Mouse (Mus musculus) left cerebral cortex, adult 2 months (tissue): ENCODE measurements around the gene Mcm10. TPM values are rescaled to one million over a fixed set of nuclear protein-coding genes. Genes with fewer than 3 reads are reported as not detected.

Experiments
- DNase-seq, 2 experiments: peaks; one replicate each; pipeline ENCODE4 v3.0.0; 2021 to 2022; ENCODE audit warnings: low spot score in 2 of 2, mixed read lengths in 1 of 2; ENCODE audit errors: extremely low spot score in 1 of 2
- H3K27ac ChIP-seq: fragments of 200-600 bp; 2 replicates; pipeline ENCODE4 v1.8.1; 2022
- H3K4me3 ChIP-seq: fragments of 200-600 bp; 2 replicates; pipeline ENCODE4 v1.8.1; 2022
- CTCF ChIP-seq: fragments of 200-600 bp; IDR thresholded peaks from 2 replicates; pipeline ENCODE4 v1.8.1; 2022; ENCODE audit warnings: antibody characterized with exemption, mild to moderate bottlenecking, moderate library complexity
- intact Hi-C: fragments of 180-260 bp; cut with DNase I; formaldehyde crosslinking; loops from one replicate; pipeline ENCODE4 v1.15.1; 2025
- total RNA-seq, 2 experiments: library from RNA; stranded (reverse); gene quantifications; 2 replicates each; pipeline ENCODE4 v1.2.3; 2021

Gene Mcm10
- total RNA-seq, 2 experiments from 2014 or later: 0.72 to 1.2 TPM

DNA sequence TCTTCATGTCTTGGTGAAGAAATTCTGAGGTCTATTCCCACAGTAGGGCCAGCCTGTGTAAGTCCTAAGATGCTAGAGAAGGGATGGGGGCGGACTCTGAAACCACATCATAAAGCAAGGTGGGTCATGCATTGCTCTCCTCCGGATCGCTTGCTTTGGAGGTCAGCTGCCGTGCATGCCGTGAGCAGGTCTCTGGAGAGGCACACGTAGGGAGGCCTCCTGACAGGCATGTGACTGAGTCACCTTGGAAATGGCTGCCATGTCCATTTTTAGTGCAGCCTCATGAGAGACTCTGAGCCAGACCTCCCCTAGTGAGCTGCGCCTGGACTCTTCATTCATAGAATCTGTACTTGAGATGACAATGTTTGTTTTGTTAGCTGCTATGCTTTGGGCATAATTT lies 15.5 kb upstream of the Mcm10 start:
- TF ChIP-seq CTCF: no peak
- intact Hi-C loops: no loop called here
- no peak for DNase-seq
- no peak overlapping the region for H3K4me3 ChIP-seq
- no peak overlapping the region for H3K27ac ChIP-seq

DNA sequence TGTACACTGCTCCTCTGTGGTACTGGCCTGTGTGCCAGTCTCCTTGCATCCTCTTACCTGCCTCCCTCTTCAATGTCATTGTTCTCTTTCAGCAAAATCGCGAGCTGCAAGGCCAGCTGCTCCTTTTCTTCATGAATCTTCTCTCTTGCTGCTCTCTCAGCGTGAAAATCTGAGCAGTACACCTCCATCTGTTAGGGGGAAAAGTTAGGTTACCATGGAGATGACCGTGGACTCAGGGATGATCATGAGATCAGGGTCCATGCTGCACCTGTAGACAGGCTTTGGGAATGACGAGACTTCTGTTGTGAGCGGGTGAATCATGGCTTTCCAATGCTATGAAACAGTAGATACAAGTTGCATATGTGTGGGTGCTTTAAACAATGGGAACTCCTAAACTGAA lies 14.5 kb upstream of the Mcm10 start:
- intact Hi-C loops: no loop called here
- no peak overlapping the region for H3K27ac ChIP-seq
- DNase-seq: no peak
- no peak for TF ChIP-seq CTCF
- no peak overlapping the region for H3K4me3 ChIP-seq

DNA sequence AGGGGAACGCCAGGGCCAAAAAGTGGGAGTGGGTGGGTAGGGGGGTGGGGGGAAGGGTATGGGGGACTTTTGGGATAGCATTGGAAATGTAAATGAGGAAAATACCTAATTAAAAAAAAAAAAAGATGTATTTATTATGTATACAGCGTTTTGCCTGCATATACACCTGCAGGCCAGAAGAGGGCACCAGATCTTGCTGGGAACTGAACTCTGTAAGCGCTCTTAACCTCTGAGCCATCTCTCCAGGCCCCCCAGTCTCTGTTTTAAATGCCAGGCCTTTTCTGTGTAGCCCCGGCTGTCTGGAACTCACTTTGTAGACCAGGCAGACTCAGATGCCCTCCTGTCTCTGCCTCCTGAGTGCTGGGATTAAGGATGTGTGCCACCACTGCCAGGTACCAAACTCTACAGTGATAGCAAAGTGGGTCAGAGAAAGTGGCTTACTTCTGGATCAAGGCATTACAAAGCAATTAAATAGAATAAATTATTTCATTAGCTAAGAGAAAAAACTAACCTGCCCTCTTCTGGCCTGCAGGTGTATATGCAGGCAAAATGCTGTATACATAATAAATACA lies 12.7 kb upstream of the Mcm10 start:
- Histone ChIP-seq H3K4me3 (no peak overlapping the region), H3K27ac (no peak overlapping the region)
- DNase-seq: no peak
- intact Hi-C loops: no loop called here
- no peak; the same call in none of the 2 replicates for TF ChIP-seq CTCF

DNA sequence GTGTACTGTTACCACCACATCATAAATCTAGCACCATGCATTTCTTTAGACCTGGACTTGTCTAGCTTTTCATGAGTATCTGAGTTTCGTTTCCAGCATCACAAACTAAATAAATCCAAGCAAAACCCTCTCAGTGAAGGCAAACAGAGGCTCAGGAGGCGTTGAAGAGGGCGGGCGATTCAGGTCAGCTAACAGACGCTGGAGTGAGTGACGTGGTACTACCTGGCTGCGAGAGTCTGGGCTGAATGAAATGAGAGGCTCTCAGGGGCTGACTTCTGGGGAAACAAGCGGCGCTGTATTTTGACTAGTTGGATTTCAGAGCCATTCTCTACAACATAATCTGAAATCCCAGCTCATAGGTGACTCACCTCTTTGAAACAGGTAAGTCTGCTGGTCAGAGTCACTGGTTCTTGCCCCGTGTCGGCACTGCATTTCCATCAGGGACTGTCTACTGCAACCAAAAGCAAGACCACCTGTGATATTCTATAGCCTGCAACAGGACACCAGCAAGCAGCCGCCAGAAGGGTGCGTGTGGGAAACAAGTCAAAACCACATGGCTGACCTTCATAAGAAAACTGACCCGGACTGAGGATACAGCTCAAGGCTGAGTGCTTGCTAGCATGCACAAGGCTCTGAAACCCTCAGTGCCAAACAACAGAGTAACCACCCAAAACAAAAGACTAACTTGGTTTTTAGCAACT lies 11.3 kb upstream of the Mcm10 start:
- intact Hi-C loops: no loop called here
- DNase-seq: no peak
- Histone ChIP-seq H3K27ac (no peak overlapping the region), H3K4me3 (no peak overlapping the region)
- TF ChIP-seq CTCF: no peak

DNA sequence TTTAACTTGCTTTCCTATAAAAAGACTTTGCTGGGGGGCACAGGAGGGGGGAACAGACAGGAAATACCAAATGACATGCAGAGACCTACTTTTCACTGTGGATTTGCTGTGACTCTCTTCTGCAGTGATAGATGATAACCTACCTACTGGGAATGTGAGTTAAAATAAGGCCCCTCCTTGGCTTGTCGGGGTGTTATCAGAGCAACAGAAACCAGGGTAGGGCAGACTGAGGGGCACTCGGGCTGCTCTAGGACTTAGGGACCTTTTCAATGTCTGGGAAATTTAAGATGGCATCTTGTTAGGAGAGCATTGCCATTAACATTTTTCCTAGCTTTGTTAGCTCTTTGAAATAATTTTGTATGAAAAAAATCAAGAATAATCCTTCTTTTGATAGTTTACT lies 10.7 kb upstream of the Mcm10 start:
- Histone ChIP-seq H3K27ac (no peak overlapping the region), H3K4me3 (no peak overlapping the region)
- intact Hi-C loops: no loop called here
- no peak for DNase-seq
- TF ChIP-seq CTCF: no peak

DNA sequence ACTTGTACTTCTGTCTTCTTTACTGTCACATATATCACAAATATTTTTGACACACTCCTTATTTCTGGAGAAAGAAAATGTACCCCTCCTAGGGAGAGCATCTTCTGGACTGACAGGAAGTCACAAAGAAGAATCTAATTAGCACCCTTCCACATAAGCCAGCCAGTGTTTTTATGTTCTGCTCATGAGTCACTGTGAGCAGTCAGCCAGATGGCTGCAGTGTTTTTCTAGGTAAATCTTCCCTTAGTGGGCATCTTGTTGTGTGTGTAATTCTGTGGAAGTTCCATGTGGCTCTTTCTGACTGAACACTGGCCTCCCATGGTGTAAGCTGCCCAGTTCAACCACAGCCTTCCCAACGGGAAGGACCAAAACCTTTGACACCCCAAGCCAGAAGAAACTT lies 7.1 kb upstream of the Mcm10 start:
- intact Hi-C loops: no loop called here
- Histone ChIP-seq H3K4me3 (no peak overlapping the region), H3K27ac (peak overlapping the region; percentile 32; the same call in 1 of the 2 replicates)
- TF ChIP-seq CTCF: no peak
- peak in 1 of 2 experiments; percentile 46 for DNase-seq

DNA sequence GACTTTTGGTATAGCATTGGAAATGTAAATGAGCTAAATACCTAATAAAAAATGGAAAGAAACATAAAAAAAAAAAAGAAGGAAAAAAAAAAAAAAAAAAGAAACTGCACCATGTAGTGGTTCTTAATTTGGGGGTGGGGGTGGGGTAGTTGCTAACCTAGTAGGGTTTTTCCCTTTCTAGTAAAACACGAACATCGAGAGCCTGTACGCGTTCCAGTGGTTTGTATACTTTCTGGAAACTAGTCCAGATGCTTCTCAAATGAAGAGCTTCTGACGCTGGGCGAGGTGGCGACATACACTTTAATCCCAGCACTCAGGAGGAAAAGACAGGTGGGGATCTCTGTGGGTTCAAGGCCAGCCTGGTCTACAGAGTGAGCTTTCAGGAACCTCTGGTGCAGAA lies 4.3 kb upstream of the Mcm10 start:
- no peak for TF ChIP-seq CTCF
- intact Hi-C loops: no loop called here
- Histone ChIP-seq H3K4me3 (no peak overlapping the region), H3K27ac (no peak overlapping the region)
- no peak for DNase-seq

DNA sequence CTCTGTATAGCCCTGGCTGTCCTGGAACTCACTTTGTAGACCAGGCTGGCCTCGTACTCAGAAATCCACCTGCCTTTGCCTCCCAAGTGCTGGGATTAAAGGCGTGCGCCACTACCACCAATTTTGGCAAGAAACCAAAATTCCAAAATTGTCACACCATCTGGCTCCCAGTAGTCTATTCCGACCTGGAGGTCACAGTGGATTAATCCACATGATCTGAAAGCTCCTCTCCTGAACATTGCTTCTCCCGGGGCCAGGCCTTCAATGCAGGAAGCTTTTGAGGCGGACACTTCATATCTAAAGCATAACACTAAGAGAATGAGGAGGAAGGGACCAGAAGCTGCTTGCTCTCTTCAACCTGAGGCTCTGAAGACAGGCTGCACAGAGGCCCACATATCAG lies 2.9 kb upstream of the Mcm10 start:
- no peak for DNase-seq
- TF ChIP-seq CTCF: no peak
- intact Hi-C loops: no loop called here
- H3K4me3 ChIP-seq: no peak overlapping the region
- H3K27ac ChIP-seq: no peak overlapping the region

DNA sequence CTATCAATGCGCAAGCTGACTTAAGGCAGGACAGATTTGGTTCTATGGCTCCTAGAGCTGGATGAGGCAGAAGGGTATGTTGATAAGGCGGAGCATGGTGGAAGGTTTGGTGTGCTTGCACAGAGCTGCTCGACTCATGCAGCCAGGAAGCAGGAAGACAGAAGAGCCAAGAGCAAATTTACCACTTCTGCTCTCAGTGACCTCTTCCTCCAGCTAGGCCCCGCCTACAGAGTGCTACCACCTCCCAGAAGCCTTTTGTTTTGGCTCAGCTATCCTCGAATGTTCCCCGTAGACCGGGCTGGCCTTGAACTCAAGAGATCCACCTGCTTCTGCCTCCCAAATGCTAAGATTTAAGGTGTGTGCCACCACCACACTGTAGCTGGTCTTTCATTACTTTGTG lies 2.0 kb upstream of the Mcm10 start:
- TF ChIP-seq CTCF: no peak
- no peak for DNase-seq
- Histone ChIP-seq H3K4me3 (no peak overlapping the region), H3K27ac (no peak overlapping the region)
- intact Hi-C loops: loop anchor here (5.0 kb wide), 1 partner anchor 97 kb away; the partner anchor contains the start of gene Phyh

DNA sequence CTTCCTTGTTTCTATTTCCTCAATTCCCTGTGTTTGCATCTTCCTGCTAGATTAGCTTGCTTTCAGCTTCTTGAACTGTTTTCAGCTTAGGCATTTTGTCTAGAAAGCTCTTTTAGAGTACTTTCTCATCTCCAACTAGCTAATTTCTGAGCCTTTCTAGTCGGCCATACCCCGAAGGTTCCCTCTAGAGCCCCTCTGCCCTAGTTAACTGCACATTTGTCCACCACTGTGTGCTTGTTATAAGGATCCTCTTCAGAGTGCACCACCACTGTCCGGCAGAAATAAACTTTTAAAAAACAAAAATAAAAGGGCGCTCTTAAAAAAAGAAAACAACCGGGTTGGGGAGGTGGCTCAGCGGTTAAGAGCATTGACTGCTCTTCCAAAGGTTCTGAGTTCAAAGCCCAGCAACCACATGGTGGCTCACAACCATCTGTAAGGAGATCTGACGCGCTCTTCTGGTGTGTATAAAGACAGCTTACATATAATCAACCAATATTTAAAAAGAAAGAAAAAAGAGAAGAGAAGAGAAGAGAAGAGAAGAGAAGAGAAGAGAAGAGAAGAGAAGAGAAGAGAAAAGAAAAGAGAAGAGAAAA lies 597 bp downstream of the Mcm10 start:
- no peak for DNase-seq
- intact Hi-C loops: loop anchor here (5.0 kb wide), 1 partner anchor 95 kb away; the partner anchor contains the start of gene Phyh
- Histone ChIP-seq H3K27ac (no peak overlapping the region), H3K4me3 (peak overlapping the region; percentile 48)
- TF ChIP-seq CTCF: no peak

DNA sequence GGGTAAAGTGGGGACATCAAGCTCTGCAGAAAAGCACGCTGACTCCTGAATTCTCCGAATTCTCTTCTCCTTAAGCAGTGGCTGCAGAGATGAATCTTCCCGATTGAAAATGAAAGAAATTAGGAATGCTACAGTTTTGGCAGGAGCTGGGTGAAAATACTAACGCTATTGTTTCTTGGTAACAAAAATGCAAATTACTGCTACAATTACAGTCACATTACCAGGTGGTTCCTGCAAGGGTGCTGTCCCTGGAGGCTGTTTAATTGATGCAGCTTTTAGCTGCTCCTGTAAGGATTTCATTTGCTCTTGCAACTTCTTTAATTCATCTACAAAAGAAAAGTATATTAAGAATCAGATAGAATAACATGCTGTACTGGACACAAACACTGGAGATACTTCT lies 5.5 kb downstream of the Mcm10 start:
- H3K4me3 ChIP-seq: no peak overlapping the region
- no peak overlapping the region for H3K27ac ChIP-seq
- DNase-seq: no peak
- intact Hi-C loops: no loop called here
- TF ChIP-seq CTCF: no peak; the same call in 1 of the 2 replicates

DNA sequence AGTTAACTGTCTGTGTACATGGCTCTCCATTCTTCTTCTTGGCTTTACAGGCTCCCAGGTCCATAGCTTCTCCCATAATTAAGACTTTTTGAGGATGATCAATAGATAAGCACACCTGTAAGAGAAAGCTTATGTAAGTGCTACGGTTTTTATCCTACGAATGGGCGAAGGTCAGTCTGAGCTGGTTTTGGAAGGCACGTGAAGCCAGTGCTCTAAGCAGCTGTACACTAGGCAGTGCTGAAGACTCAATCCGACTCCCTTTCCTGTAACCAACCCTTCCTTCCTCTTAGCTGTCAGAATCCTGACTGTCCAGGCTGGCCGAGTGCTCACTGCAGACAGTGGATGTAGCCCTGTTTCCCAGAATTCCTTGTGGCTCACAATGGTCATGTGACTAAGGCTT lies 11.3 kb downstream of the Mcm10 start:
- intact Hi-C loops: no loop called here
- H3K4me3 ChIP-seq: no peak overlapping the region
- TF ChIP-seq CTCF: no peak
- no peak for DNase-seq
- no peak overlapping the region for H3K27ac ChIP-seq
